Mouse (Mus musculus): ENCODE results near the gene Chrnb2.

GRCm38 (mm10) chr3:89795746-89796145 is 31.3 kb upstream of the Chrnb2 start:
- TF ChIP-seq CTCF (IDR thresholded peaks at IDR 0.05; ENCODE audit: control insufficient read depth, insufficient read depth, insufficient read length) (no peak), MAX (IDR thresholded peaks at IDR 0.05) (no peak), USF1 (IDR thresholded peaks at IDR 0.05; ENCODE audit: low read depth) (no peak)
